ENCODE assay signal across 8 mouse cellular contexts in the genomic region with DNA sequence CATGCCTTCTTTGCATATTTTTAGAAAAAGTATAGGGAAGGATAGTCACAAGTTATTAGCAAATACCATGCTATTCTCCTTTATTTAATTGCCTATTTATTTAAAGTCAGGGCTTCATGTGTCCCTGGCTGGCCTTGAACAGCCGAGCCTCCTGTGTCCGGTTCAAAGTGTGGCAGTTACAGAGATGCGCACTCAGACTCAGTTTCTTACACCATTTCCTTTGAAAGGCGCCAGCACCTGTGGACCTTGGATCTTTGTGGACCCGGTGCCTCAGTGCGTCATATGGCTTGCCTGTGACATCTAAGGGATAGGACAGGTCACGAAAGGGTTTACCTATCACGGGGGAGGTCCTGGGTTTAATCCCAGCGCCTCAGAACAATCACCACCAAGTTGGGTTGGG. TPM values are rescaled to one million over a fixed set of nuclear protein-coding genes. Genes with fewer than 3 reads are reported as not detected.
DNase-seq lines count a peak whose midpoint lies in the region; ATAC-seq and TF ChIP-seq lines count a peak whose summit lies in the region.

No protein-coding gene starts in this region.

- H3K4me3 ChIP-seq in E14TG2a.4 (replicated peaks; ENCODE audit: low read length) = peak overlapping the region; percentile 32
- H3K4me3 ChIP-seq in heart, postnatal 0 days (ENCODE audit: low read depth, low read length) = no peak overlapping the region
- H3K4me3 ChIP-seq in liver, embryonic 16.5 days (ENCODE audit: low read depth, low read length) = peak overlapping the region; percentile 58; the same call in 1 of the 2 replicates

- no peaks in the 10 kb centered on the region for H3K36me3 ChIP-seq in E14TG2a.4 (ENCODE audit: insufficient read depth, low read length)
- no peaks in the 10 kb centered on the region for H3K36me3 ChIP-seq in heart, postnatal 0 days (replicated peaks; ENCODE audit: control insufficient read depth, insufficient read depth, low read length)
- no peaks in the 10 kb centered on the region for H3K36me3 ChIP-seq in liver, embryonic 16.5 days (ENCODE audit: control insufficient read depth, insufficient read depth)

- H3K4me2 ChIP-seq in heart, postnatal 0 days (ENCODE audit: low read depth, low read length) = peak overlapping the region; percentile 63; the same call in 1 of the 2 replicates
- H3K4me2 ChIP-seq in liver, embryonic 16.5 days (ENCODE audit: low read depth, low read length) = peak overlapping the region; percentile 65

- TF ChIP-seq EP300 in heart, postnatal 0 days (IDR thresholded peaks at IDR 0.05; ENCODE audit: low read depth) = no peak

- 41% methylated on average over 9 of the region's 9 CpGs for WGBS in heart, postnatal 0 days
- 46% methylated on average over 9 of the region's 9 CpGs for WGBS in liver, embryonic 16.5 days (ENCODE audit: insufficient replicate concordance)

- no peak for ATAC-seq in heart, postnatal 0 days (ENCODE audit: insufficient read depth, low read depth)
- no peak for ATAC-seq in liver, embryonic 16.5 days (ENCODE audit: low read depth)

- TF ChIP-seq CTCF in E14TG2a.4 (conservative IDR thresholded peaks at IDR 0.05; ENCODE audit: low read length) = no peak
- TF ChIP-seq CTCF in heart, postnatal 0 days (IDR thresholded peaks at IDR 0.05; ENCODE audit: low read depth) = no peak

- H3K27ac ChIP-seq in heart, postnatal 0 days (ENCODE audit: low read depth) = no peak overlapping the region; the same call in 1 of the 2 replicates
- peak overlapping the region; percentile 54; the same call in 1 of the 2 replicates for H3K27ac ChIP-seq in liver, embryonic 16.5 days (ENCODE audit: low read length)

- DNase-seq in cerebellum, adult 9-10 months = peak; percentile 55
- no peak for DNase-seq in cerebellum, postnatal 36 days
- DNase-seq in heart, postnatal 0 days (ENCODE audit: low spot score) = no peak
- no peak for DNase-seq in B cell, adult 2 months
- no peak for DNase-seq in thymus, postnatal 25 days
- no peak for DNase-seq in adrenal gland, postnatal 4 days (ENCODE audit: low spot score in 2 of 2)

- H3K4me1 ChIP-seq in E14TG2a.4 (replicated peaks; ENCODE audit: low read depth, low read length) = peaks cover 33% of the 10 kb centered on the region
- no peaks in the 10 kb centered on the region for H3K4me1 ChIP-seq in heart, postnatal 0 days (ENCODE audit: control insufficient read depth, insufficient read depth)
- H3K4me1 ChIP-seq in liver, embryonic 16.5 days (ENCODE audit: control insufficient read depth, low read depth, low read length) = peaks cover 3% of the 10 kb centered on the region; the same call in 1 of the 2 replicates

- H3K9ac ChIP-seq in heart, postnatal 0 days (replicated peaks; ENCODE audit: low read depth, low read length) = 0 out of 2 replicates have a peak overlapping the region, but pooled peaks have one; percentile 36
- H3K9ac ChIP-seq in liver, embryonic 16.5 days (ENCODE audit: low read depth, low read length) = peak overlapping the region; percentile 40

- no peaks in the 10 kb centered on the region for H3K9me3 ChIP-seq in E14TG2a.4 (ENCODE audit: low read length)
- H3K9me3 ChIP-seq in heart, postnatal 0 days (replicated peaks; ENCODE audit: control insufficient read depth, low read length) = no peaks in the 10 kb centered on the region
- no peaks in the 10 kb centered on the region for H3K9me3 ChIP-seq in liver, embryonic 16.5 days (replicated peaks; ENCODE audit: control insufficient read depth, low read length)

- no peaks in the 10 kb centered on the region for H3K27me3 ChIP-seq in E14TG2a.4 (ENCODE audit: insufficient read depth, low read length)
- H3K27me3 ChIP-seq in heart, postnatal 0 days (ENCODE audit: control insufficient read depth, insufficient read depth, low read length) = no peaks in the 10 kb centered on the region
- H3K27me3 ChIP-seq in liver, embryonic 16.5 days (ENCODE audit: control insufficient read depth, insufficient read depth, low read depth, low read length) = no peaks in the 10 kb centered on the region

RNA-seq across cellular contexts. Expression of a gene that starts 49.5 kb away (rescaled TPM):
- 61.2 and 102 TPM in 2 replicates for total RNA-seq in heart, postnatal 0 days (2014; rRNA removed; ENCODE audit: low replicate concordance)
- 45.8 and 65.9 TPM in 2 replicates for polyA plus RNA-seq in heart, postnatal 0 days (2015; fragmentation: Nextera tagmentation; extraction: Ambion mirVana)
- polyA plus RNA-seq in liver, embryonic 16.5 days (2015; fragmentation: Nextera tagmentation; extraction: Ambion mirVana) = 43.9 and 44.5 TPM in 2 replicates
- 100 to 1,000 TPM; 262 to 355 TPM for total RNA-seq in adrenal gland, postnatal 4 days (2021)
